Mouse (Mus musculus) heart, embryonic 15.5 days (tissue): ENCODE measurements around the gene Slc12a9. TPM values are rescaled to one million over a fixed set of nuclear protein-coding genes. Genes with fewer than 3 reads are reported as not detected.

ENCODE experiments used
- ATAC-seq: fragments of 200-750 bp; cut with Nextera tagmentation; replicated peaks from 2 replicates; pipeline ENCODE4 v1.8.0; 2017; ENCODE audit warnings: low read depth, moderate TSS enrichment; ENCODE audit not compliant: insufficient number of reproducible peaks, insufficient read depth, low FRiP score
- H3K27ac ChIP-seq: fragments of 300-500 bp; sonication (generic); 2 replicates; pipeline ENCODE4 v1.5.1; 2015; ENCODE audit warnings: mild to moderate bottlenecking, inconsistent platforms
- H3K27me3 ChIP-seq: fragments of 300-500 bp; sonication (generic); 2 replicates; pipeline ENCODE4 v1.6.1; 2015; ENCODE audit warnings: inconsistent platforms
- H3K36me3 ChIP-seq: fragments of 300-500 bp; sonication (generic); 2 replicates; pipeline ENCODE4 v1.6.1; 2015; ENCODE audit warnings: mild to moderate bottlenecking, inconsistent platforms
- H3K4me1 ChIP-seq: fragments of 300-500 bp; sonication (generic); replicated peaks from 2 replicates; pipeline ENCODE4 v1.6.1; 2015; ENCODE audit warnings: inconsistent platforms
- H3K4me2 ChIP-seq: fragments of 300-500 bp; sonication (generic); 2 replicates; pipeline ENCODE4 v1.6.1; 2015; ENCODE audit warnings: inconsistent platforms, mild to moderate bottlenecking, moderate library complexity
- H3K4me3 ChIP-seq: fragments of 300-500 bp; sonication (generic); 2 replicates; pipeline ENCODE4 v1.5.1; 2015; ENCODE audit warnings: mild to moderate bottlenecking, inconsistent platforms
- H3K9ac ChIP-seq: fragments of 300-500 bp; sonication (generic); 2 replicates; pipeline ENCODE4 v1.6.1; 2015; ENCODE audit warnings: mild to moderate bottlenecking, inconsistent platforms
- H3K9me3 ChIP-seq: fragments of 300-500 bp; sonication (generic); replicated peaks from 2 replicates; pipeline ENCODE4 v1.6.1; 2016; ENCODE audit warnings: inconsistent platforms
- WGBS: fragments of 180-500 bp; shearing (Covaris S2); methylation state at CpG from one replicate; pipeline ENCODE4 v1.1.7; 2015; ENCODE audit warnings: mixed read lengths; 5-methylcytosine and 5-hydroxymethylcytosine counted together
- polyA plus RNA-seq: library from polyadenylated mRNA; unstranded; fragments of >200 nt; fragmentation: Nextera tagmentation; extraction: Ambion mirVana; gene quantifications from 2 replicates; pipeline ENCODE4 v1.2.1, GENCODE M21; 2015

The Slc12a9 gene
- polyA plus RNA-seq, 1 experiment from 2014 or later = 6.5 TPM

DNA sequence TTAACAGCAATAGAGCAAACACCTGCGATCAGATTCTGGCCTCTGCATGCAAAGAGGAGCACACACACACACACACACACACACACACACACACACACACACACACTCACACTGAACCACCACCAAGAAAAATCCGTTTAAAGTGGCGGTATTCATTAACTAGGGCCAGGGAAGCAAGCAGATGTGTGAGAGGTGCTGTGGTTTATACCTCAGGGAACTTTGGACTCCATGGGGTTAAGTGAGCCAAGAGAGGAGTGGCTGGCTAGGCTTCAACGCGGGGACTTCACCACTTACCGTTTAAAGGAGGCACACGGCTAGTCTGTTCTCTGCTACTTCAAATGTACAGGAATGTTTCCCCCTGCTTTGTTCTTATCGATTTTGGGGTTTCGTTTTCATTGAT is 12.4 kb upstream of the Slc12a9 start:
- no peaks in the 10 kb centered on the region for H3K36me3 ChIP-seq
- no peaks in the 10 kb centered on the region for H3K27me3 ChIP-seq
- WGBS = 14% methylated on average over 9 of the region's 9 CpGs
- H3K9ac ChIP-seq = 0 out of 2 replicates have a peak overlapping the region, but pooled peaks have one; percentile 2
- H3K9me3 ChIP-seq = no peaks in the 10 kb centered on the region
- no peak for ATAC-seq
- H3K4me3 ChIP-seq = no peak overlapping the region
- peaks cover 33% of the 10 kb centered on the region for H3K4me1 ChIP-seq
- H3K4me2 ChIP-seq = peak overlapping the region; percentile 42
- peak overlapping the region; percentile 41 for H3K27ac ChIP-seq

DNA sequence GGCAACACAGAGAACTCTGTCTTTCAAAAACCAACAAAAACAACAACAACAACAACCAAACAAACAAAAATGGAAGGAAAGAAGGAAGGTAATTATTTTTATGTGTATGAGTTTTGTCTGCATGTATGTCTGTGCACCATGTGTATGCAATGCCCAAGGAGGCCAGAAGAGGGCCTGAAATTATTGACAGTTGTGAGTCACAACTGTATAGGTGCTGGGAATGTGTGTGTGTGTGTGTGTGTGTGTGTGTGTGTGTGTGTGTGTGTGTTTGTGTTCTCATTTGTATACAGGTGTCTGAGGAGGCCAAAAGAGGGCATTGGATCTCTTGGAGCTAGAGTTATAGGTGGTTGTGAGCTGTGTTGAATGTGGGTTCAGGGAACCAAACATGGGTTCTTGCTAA is 10.5 kb upstream of the Slc12a9 start:
- H3K4me3 ChIP-seq = no peak overlapping the region
- H3K9ac ChIP-seq = no peak overlapping the region
- no peak overlapping the region for H3K27ac ChIP-seq
- no peaks in the 10 kb centered on the region for H3K36me3 ChIP-seq
- peaks cover 43% of the 10 kb centered on the region for H3K4me1 ChIP-seq
- H3K9me3 ChIP-seq = no peaks in the 10 kb centered on the region
- no peak overlapping the region for H3K4me2 ChIP-seq
- no peak for ATAC-seq
- H3K27me3 ChIP-seq = no peaks in the 10 kb centered on the region

DNA sequence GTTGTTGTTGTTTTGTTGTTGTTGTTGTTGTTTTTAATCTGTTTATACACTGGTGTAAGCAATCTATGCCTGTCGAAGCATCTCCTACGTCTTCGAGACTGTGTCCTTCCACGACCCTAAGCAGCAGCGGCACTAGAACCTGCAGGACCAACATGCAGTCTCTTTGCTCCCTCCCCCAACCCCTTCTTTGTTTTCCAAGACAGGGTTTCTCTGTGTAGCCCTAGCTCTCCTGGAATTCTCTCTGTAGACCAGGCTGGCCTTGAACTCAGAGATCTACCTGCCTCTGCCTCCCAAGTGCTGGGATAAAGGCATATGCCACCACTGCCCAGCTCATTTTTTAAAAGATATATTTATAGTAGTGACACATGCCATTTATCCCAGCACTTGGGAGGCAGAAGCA is 10.0 kb upstream of the Slc12a9 start:
- Histone ChIP-seq H3K36me3 (no peaks in the 10 kb centered on the region), H3K4me1 (peaks cover 40% of the 10 kb centered on the region), H3K4me3 (no peak overlapping the region), H3K4me2 (no peak overlapping the region), H3K27ac (no peak overlapping the region), H3K9me3 (no peaks in the 10 kb centered on the region), H3K9ac (no peak overlapping the region), H3K27me3 (no peaks in the 10 kb centered on the region)
- no peak for ATAC-seq
- 94% methylated on average over 5 of the region's 5 CpGs for WGBS

DNA sequence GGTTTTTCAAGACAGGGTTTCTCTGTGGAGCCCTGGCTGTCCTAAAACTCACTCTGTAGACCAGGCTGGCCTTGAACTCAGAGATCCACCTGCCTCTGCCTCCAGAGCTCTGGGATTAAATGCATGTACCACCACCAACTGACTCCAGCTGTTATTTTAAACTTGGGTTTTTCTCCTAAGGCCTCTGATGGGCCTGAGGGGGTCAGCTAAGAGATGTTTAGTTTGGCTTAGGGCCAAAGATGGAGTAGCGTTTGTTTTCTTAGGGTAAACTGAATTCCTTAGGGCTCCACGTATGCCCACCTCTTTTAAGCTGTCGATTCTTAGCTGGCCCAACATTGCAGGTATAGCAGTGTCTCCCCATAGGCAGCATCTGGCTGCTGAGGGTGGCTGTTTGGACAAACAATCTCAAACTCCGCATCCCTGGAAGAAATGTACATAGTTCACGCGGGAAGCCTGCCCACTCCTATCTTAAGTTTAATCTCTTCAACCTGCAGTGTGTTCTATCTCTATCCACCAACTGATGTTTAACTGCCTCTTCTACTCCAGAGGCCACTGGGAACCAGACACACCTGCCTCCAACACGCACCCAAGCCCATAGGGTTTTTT is 9.1 kb upstream of the Slc12a9 start:
- Histone ChIP-seq H3K36me3 (no peaks in the 10 kb centered on the region), H3K4me2 (no peak overlapping the region), H3K27me3 (no peaks in the 10 kb centered on the region), H3K9ac (no peak overlapping the region), H3K4me1 (peaks cover 37% of the 10 kb centered on the region), H3K9me3 (no peaks in the 10 kb centered on the region), H3K4me3 (no peak overlapping the region), H3K27ac (no peak overlapping the region)
- no peak for ATAC-seq
- WGBS = 63% methylated on average over 7 of the region's 7 CpGs

DNA sequence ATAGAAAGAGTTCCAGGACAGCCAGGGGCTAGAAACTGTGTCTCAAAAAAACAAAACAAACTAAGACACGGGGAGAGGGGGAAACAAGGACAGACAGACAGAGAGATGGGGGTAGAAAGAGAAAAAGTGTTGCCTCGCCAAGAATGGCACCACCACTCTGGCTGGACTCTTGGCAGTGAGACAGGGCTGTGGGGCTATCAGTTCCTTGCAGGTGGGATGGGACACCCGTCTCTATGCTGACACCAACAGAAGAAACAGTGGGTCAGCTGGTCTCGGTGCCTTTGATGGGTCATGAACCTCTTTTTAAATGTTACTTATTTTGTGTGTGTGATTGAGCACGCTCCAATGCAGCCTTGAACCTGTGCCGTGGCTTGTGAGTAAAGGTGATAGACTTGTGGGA is 6.8 kb upstream of the Slc12a9 start:
- Histone ChIP-seq H3K27me3 (no peaks in the 10 kb centered on the region), H3K4me3 (no peak overlapping the region), H3K27ac (peak overlapping the region; percentile 90), H3K9me3 (no peaks in the 10 kb centered on the region), H3K9ac (no peak overlapping the region), H3K4me2 (no peak overlapping the region), H3K4me1 (peaks cover 22% of the 10 kb centered on the region), H3K36me3 (no peaks in the 10 kb centered on the region)
- WGBS = 69% methylated on average over 6 of the region's 6 CpGs
- no peak for ATAC-seq

DNA sequence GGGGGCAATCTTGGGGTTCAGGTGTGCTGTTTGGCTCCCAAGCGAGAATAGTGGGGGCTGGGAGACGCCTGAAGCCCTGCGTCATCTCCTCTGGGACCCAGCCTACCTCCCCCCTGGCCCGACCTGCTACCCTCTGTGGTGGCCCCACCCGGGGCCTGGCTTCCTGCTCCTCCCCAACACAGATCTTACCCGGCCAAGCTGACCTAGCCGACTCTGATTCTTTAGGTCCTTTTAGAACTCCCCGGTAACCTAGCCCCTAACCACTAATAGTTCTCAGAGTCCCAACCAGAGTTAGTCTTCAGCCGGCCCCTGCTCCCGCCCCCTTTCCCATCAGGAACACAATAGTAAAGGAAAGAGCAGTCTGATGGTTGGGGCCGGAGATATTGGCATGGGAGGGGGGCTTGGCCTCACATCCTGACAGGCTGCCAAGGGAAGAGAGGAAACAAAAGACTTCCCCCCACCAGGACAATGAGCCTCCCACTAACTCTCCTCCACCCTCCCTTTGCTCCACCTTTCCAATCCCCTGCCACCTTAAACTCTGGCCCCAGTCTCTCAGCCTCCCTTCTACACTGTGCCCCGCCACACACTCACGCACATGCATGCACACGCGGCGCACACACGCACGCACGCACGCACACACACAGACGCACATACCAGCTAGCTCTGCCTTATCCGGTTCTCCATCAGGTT is 6.0 kb upstream of the Slc12a9 start:
- WGBS = 18% methylated on average over 22 of the region's 22 CpGs
- Histone ChIP-seq H3K9me3 (no peaks in the 10 kb centered on the region), H3K27me3 (no peaks in the 10 kb centered on the region), H3K27ac (peak overlapping the region; percentile 90), H3K4me2 (peak overlapping the region; percentile 73), H3K4me1 (peaks cover 22% of the 10 kb centered on the region), H3K9ac (peak overlapping the region; percentile 56), H3K36me3 (no peaks in the 10 kb centered on the region), H3K4me3 (peak overlapping the region; percentile 52)
- ATAC-seq = peak; percentile 60

DNA sequence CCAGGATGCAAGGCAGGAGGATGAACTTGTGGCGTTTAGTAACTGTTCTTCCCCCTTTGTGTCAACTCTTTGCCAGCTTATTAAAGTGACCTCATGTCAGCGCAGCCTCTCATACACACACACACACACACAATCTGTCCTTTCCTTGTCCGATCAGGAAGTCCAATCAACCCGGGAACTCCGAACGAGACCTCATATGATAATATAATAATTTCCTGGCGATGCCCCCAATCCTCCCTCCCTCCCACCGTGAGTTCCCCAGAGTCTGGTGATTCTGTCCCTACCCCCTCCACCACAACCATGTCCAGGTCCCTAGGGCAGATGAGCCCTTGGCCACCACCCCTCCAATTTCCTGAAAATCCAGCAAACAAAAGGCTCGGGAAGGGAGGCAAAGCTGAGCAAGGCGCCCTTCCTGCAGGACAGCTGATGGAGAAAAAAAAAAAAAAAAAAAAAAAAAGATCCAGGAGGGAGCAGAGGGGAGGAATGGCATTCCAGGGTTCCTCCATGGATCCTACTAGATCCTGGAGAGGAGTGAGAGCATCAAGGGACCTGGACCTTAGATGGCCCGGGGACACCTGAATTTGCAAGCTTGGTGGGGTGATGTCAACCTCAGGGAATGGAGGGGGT is 5.4 kb upstream of the Slc12a9 start:
- Histone ChIP-seq H3K9me3 (no peaks in the 10 kb centered on the region), H3K27ac (peak overlapping the region; percentile 90), H3K27me3 (no peaks in the 10 kb centered on the region), H3K4me2 (peak overlapping the region; percentile 73), H3K36me3 (no peaks in the 10 kb centered on the region), H3K9ac (peak overlapping the region; percentile 56), H3K4me1 (peaks cover 25% of the 10 kb centered on the region), H3K4me3 (peak overlapping the region; percentile 52)
- ATAC-seq = peak; percentile 45
- under 1% methylated on average over 11 of the region's 11 CpGs for WGBS

DNA sequence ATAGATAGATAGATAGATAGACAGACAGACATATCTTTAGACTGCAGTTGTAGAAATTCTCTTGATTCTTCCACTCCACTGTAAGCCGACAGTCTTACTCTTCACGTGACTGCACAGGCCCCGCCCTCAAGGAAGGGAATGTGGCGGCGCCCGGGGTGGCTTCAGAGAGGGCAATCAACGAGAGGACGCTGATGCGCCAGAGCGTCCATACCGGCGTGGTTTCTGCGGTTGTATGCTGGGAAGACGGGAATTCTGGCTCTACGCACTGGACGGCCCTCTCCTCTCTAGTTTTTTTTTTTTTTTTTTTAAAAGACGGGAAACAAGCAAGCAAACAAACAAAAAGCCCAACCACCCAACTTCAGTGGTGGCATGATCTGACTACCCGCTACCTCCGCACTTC is 4.9 kb upstream of the Slc12a9 start:
- Histone ChIP-seq H3K27ac (peak overlapping the region; percentile 90), H3K36me3 (no peaks in the 10 kb centered on the region), H3K4me3 (peak overlapping the region; percentile 52), H3K9me3 (no peaks in the 10 kb centered on the region), H3K4me1 (peaks cover 25% of the 10 kb centered on the region), H3K9ac (peak overlapping the region; percentile 56), H3K27me3 (no peaks in the 10 kb centered on the region), H3K4me2 (peak overlapping the region; percentile 73)
- ATAC-seq = peak; percentile 80
- under 1% methylated on average over 19 of the region's 19 CpGs for WGBS

DNA sequence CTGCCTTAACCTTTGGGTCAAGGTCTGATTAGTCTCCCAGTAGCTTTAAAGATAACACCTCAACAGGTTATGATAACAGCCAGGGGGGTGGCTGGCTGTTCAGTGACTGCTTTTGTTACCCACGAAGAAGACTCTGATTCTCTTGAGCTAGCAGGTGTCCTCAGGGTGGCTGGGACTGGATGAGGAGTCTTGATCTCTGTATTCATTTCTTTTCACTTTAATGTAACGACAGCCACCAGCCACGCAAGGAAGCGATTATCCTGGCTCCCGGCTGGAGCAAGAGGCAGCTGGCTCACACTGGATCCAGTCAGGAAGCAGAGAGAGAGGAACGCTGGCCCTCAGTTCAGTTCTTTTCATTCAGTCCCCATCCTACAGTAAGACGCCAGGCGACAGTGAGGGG is 3.8 kb upstream of the Slc12a9 start:
- WGBS = 32% methylated on average over 8 of the region's 8 CpGs

DNA sequence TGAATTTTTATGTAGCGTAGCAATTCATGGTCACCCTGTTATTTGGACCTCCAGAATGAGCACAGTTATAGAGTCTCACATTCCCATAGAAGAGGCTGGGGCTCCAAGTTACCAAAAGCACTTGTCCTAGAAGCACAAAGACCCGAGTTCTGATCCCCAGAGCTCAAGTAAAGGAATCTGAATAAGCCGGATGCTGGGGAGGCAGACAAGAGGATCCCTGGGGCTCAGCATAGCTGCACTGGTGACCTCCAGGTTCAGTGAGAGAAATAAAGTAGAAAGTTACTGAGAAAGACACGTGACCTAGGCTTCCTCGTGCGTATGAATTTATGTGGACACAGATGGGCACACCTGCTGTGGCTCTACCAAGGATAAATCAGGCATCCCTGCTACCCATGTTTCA is 1.7 kb upstream of the Slc12a9 start:
- peaks cover 25% of the 10 kb centered on the region for H3K4me1 ChIP-seq
- H3K4me2 ChIP-seq = no peak overlapping the region
- H3K27ac ChIP-seq = no peak overlapping the region
- 70% methylated on average over 6 of the region's 6 CpGs for WGBS
- no peaks in the 10 kb centered on the region for H3K27me3 ChIP-seq
- no peak overlapping the region for H3K4me3 ChIP-seq
- no peak overlapping the region for H3K9ac ChIP-seq
- H3K9me3 ChIP-seq = no peaks in the 10 kb centered on the region
- ATAC-seq = no peak
- no peaks in the 10 kb centered on the region for H3K36me3 ChIP-seq

More for the DNA sequence above, 3.8 kb upstream of the Slc12a9 start:
- no peak overlapping the region for H3K4me3 ChIP-seq
- peak overlapping the region; percentile 14; the same call in 1 of the 2 replicates for H3K9ac ChIP-seq
- no peaks in the 10 kb centered on the region for H3K36me3 ChIP-seq
- no peak overlapping the region for H3K4me2 ChIP-seq
- ATAC-seq = no peak
- H3K27ac ChIP-seq = peak overlapping the region; percentile 24
- H3K9me3 ChIP-seq = no peaks in the 10 kb centered on the region
- no peaks in the 10 kb centered on the region for H3K27me3 ChIP-seq
- peaks cover 29% of the 10 kb centered on the region for H3K4me1 ChIP-seq

DNA sequence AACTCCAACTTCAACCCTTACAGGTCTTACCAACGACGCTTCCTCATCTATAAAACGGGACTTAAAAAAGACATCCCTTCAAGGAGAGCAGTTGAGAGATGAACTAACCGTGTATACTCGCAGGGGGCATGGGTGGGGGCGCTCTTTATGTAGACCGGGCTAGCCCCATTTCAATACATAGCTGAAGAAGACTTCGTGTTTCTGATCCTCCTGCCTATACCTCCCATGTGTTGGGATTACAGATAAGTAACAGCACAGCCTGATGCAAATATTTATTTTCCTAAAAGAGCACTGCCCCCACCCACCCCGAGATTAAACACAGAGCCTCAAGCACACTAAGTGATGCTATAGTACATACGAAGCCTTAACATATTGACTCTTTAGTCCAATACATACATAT is 920 bp upstream of the Slc12a9 start:
- H3K9me3 ChIP-seq = no peaks in the 10 kb centered on the region
- no peaks in the 10 kb centered on the region for H3K36me3 ChIP-seq
- peak overlapping the region; percentile 96; the same call in 1 of the 2 replicates for H3K4me2 ChIP-seq
- H3K4me1 ChIP-seq = peaks cover 17% of the 10 kb centered on the region
- peak overlapping the region; percentile 66 for H3K4me3 ChIP-seq
- H3K27ac ChIP-seq = no peak overlapping the region
- no peaks in the 10 kb centered on the region for H3K27me3 ChIP-seq
- ATAC-seq = no peak
- H3K9ac ChIP-seq = no peak overlapping the region
- WGBS = 48% methylated on average over 10 of the region's 10 CpGs
